Mouse (Mus musculus): Measurements from ENCODE around the gene Rasgrp3. TPM values are rescaled to one million over a fixed set of nuclear protein-coding genes. Genes with fewer than 3 reads are reported as not detected.

Rasgrp3 gene
- polyA plus RNA-seq, 1 experiment from 2014 or later = 5.2 TPM

- no peak for ATAC-seq (ENCODE audit: low FRiP score, low TSS enrichment)
- Histone ChIP-seq H3K4me2 (replicated peaks; ENCODE audit: low read depth) (no peak overlapping the region), H3K27me3 (ENCODE audit: control insufficient read depth, insufficient read depth, low read length) (no peaks in the 10 kb centered on the region), H3K4me3 (ENCODE audit: low read depth, low read length) (no peak overlapping the region), H3K9ac (ENCODE audit: low read length) (no peak overlapping the region), H3K27ac (replicated peaks) (no peak overlapping the region), H3K36me3 (ENCODE audit: control insufficient read depth, insufficient read depth, low read length) (no peaks in the 10 kb centered on the region), H3K9me3 (ENCODE audit: control insufficient read depth, low read length) (no peaks in the 10 kb centered on the region), H3K4me1 (replicated peaks; ENCODE audit: control insufficient read depth, insufficient read depth) (no peaks in the 10 kb centered on the region; the same call in 1 of the 2 replicates)
- WGBS = 92% methylated on average over 10 of the region's 10 CpGs
- DNase-seq (ENCODE audit: low spot score) = no peak
- TF ChIP-seq EP300 (optimal IDR thresholded peaks at IDR 0.05) = no peak
Observed at GRCm38 (mm10) chr17:75468479-75469114, 32.9 kb downstream of the Rasgrp3 start.

- TF ChIP-seq CTCF (IDR thresholded peaks at IDR 0.05; ENCODE audit: low read depth) (no peak), EP300 (optimal IDR thresholded peaks at IDR 0.05) (no peak)
- Histone ChIP-seq H3K4me1 (replicated peaks; ENCODE audit: control insufficient read depth, insufficient read depth) (no peaks in the 10 kb centered on the region), H3K4me2 (replicated peaks; ENCODE audit: low read depth) (no peak overlapping the region), H3K27ac (replicated peaks) (no peak overlapping the region), H3K27me3 (ENCODE audit: control insufficient read depth, insufficient read depth, low read length) (no peaks in the 10 kb centered on the region), H3K9ac (ENCODE audit: low read length) (no peak overlapping the region), H3K36me3 (ENCODE audit: control insufficient read depth, insufficient read depth, low read length) (no peaks in the 10 kb centered on the region), H3K4me3 (ENCODE audit: low read depth, low read length) (no peak overlapping the region), H3K9me3 (ENCODE audit: control insufficient read depth, low read length) (no peaks in the 10 kb centered on the region)
- ATAC-seq (ENCODE audit: low FRiP score, low TSS enrichment) (no peak), DNase-seq (ENCODE audit: low spot score) (no peak)
- 31% methylated on average over 6 of the region's 6 CpGs for WGBS
Observed at GRCm38 (mm10) chr17:75470325-75470724, 34.6 kb downstream of the Rasgrp3 start.

- no peak overlapping the region for H3K4me3 ChIP-seq (ENCODE audit: low read depth, low read length)
- no peak overlapping the region for H3K4me2 ChIP-seq (replicated peaks; ENCODE audit: low read depth)
- no peak for ATAC-seq (ENCODE audit: low FRiP score, low TSS enrichment)
- no peaks in the 10 kb centered on the region for H3K4me1 ChIP-seq (replicated peaks; ENCODE audit: control insufficient read depth, insufficient read depth)
- no peaks in the 10 kb centered on the region for H3K27me3 ChIP-seq (ENCODE audit: control insufficient read depth, insufficient read depth, low read length)
- H3K9ac ChIP-seq (ENCODE audit: low read length) = no peak overlapping the region
- DNase-seq (ENCODE audit: low spot score) = no peak
- H3K9me3 ChIP-seq (ENCODE audit: control insufficient read depth, low read length) = no peaks in the 10 kb centered on the region
- TF ChIP-seq CTCF (IDR thresholded peaks at IDR 0.05; ENCODE audit: low read depth) = no peak
- no peak for TF ChIP-seq EP300 (optimal IDR thresholded peaks at IDR 0.05)
- no peaks in the 10 kb centered on the region for H3K36me3 ChIP-seq (ENCODE audit: control insufficient read depth, insufficient read depth, low read length)
- H3K27ac ChIP-seq (replicated peaks) = no peak overlapping the region
- WGBS = 89% methylated on average over 7 of the region's 7 CpGs
Observed at GRCm38 (mm10) chr17:75470885-75471610, 35.4 kb downstream of the Rasgrp3 start.

- no peak overlapping the region for H3K27ac ChIP-seq (replicated peaks)
- no peak for DNase-seq (ENCODE audit: low spot score)
Observed at GRCm38 (mm10) chr17:75471644-75472253, 36.1 kb downstream of the Rasgrp3 start.

GRCm38 (mm10) chr17:75472379-75472778, 36.7 kb downstream of the Rasgrp3 start:
- Histone ChIP-seq H3K4me2 (replicated peaks; ENCODE audit: low read depth) (no peak overlapping the region), H3K4me3 (ENCODE audit: low read depth, low read length) (no peak overlapping the region), H3K4me1 (replicated peaks; ENCODE audit: control insufficient read depth, insufficient read depth) (no peaks in the 10 kb centered on the region), H3K27me3 (ENCODE audit: control insufficient read depth, insufficient read depth, low read length) (no peaks in the 10 kb centered on the region), H3K9ac (ENCODE audit: low read length) (no peak overlapping the region), H3K36me3 (ENCODE audit: control insufficient read depth, insufficient read depth, low read length) (no peaks in the 10 kb centered on the region), H3K9me3 (ENCODE audit: control insufficient read depth, low read length) (no peaks in the 10 kb centered on the region), H3K27ac (replicated peaks) (no peak overlapping the region)
- ATAC-seq (ENCODE audit: low FRiP score, low TSS enrichment) (no peak), DNase-seq (ENCODE audit: low spot score) (no peak)
- no peak for TF ChIP-seq EP300 (optimal IDR thresholded peaks at IDR 0.05)
- no peak for TF ChIP-seq CTCF (IDR thresholded peaks at IDR 0.05; ENCODE audit: low read depth)
- 22% methylated on average over 2 of the region's 2 CpGs for WGBS

More at GRCm38 (mm10) chr17:75471644-75472253, 36.1 kb downstream of the Rasgrp3 start:
- H3K4me2 ChIP-seq (replicated peaks; ENCODE audit: low read depth) = no peak overlapping the region
- ATAC-seq (ENCODE audit: low FRiP score, low TSS enrichment) = no peak
- H3K36me3 ChIP-seq (ENCODE audit: control insufficient read depth, insufficient read depth, low read length) = no peaks in the 10 kb centered on the region
- H3K4me3 ChIP-seq (ENCODE audit: low read depth, low read length) = no peak overlapping the region
- H3K27me3 ChIP-seq (ENCODE audit: control insufficient read depth, insufficient read depth, low read length) = no peaks in the 10 kb centered on the region
- 65% methylated on average over 6 of the region's 6 CpGs for WGBS
- TF ChIP-seq CTCF (IDR thresholded peaks at IDR 0.05; ENCODE audit: low read depth) = no peak
- TF ChIP-seq EP300 (optimal IDR thresholded peaks at IDR 0.05) = no peak
- H3K9me3 ChIP-seq (ENCODE audit: control insufficient read depth, low read length) = no peaks in the 10 kb centered on the region
- H3K4me1 ChIP-seq (replicated peaks; ENCODE audit: control insufficient read depth, insufficient read depth) = no peaks in the 10 kb centered on the region
- no peak overlapping the region for H3K9ac ChIP-seq (ENCODE audit: low read length)

GRCm38 (mm10) chr17:75475985-75476384, 40.3 kb downstream of the Rasgrp3 start:
- Histone ChIP-seq H3K36me3 (ENCODE audit: control insufficient read depth, insufficient read depth, low read length) (no peaks in the 10 kb centered on the region), H3K9me3 (ENCODE audit: control insufficient read depth, low read length) (no peaks in the 10 kb centered on the region), H3K4me2 (replicated peaks; ENCODE audit: low read depth) (no peak overlapping the region), H3K27ac (replicated peaks) (no peak overlapping the region), H3K4me3 (ENCODE audit: low read depth, low read length) (no peak overlapping the region), H3K27me3 (ENCODE audit: control insufficient read depth, insufficient read depth, low read length) (no peaks in the 10 kb centered on the region), H3K9ac (ENCODE audit: low read length) (no peak overlapping the region), H3K4me1 (replicated peaks; ENCODE audit: control insufficient read depth, insufficient read depth) (no peaks in the 10 kb centered on the region)
- no peak for ATAC-seq (ENCODE audit: low FRiP score, low TSS enrichment)
- 42% methylated on average over 1 of the region's 1 CpGs for WGBS
- TF ChIP-seq CTCF (IDR thresholded peaks at IDR 0.05; ENCODE audit: low read depth) (no peak), EP300 (optimal IDR thresholded peaks at IDR 0.05) (no peak)
- DNase-seq (ENCODE audit: low spot score) = no peak
